24 mouse cellular contexts compared by ENCODE assay signal in genomic region chr7:27160921-27161320, GRCm38 (mm10). TPM values are rescaled to one million over a fixed set of nuclear protein-coding genes. Genes with fewer than 3 reads are reported as not detected.
A peak's percentile ranks its signal among the peaks of the same experiment; 100 is the strongest.
DNase-seq lines count a peak whose midpoint lies in the region; ATAC-seq and TF ChIP-seq lines count a peak whose summit lies in the region.
"Had no signal": no experiment of that assay in that cellular context is flagged by ENCODE, and none has a peak within 500 bp of the region (broad histone marks: within the 10 kb centered on the region; RNA-seq: fewer than 3 reads in every experiment).

No protein-coding gene starts in this region.

- ATAC-seq in heart, embryonic 11.5 days (replicated peaks; ENCODE audit: insufficient number of reproducible peaks, low FRiP score, low TSS enrichment) = no peak
- no peak for ATAC-seq in midbrain, embryonic 13.5 days
- ATAC-seq in midbrain, embryonic 16.5 days = no peak
- no peak for ATAC-seq in stomach, embryonic 16.5 days (ENCODE audit: insufficient read depth, low FRiP score)
- ATAC-seq: hindbrain, postnatal 0 days had no signal

- no peak overlapping the region for H3K9ac ChIP-seq in heart, embryonic 11.5 days (ENCODE audit: low read depth, low read length)
- peak overlapping the region; percentile 28; the same call in 1 of the 2 replicates for H3K9ac ChIP-seq in midbrain, embryonic 13.5 days (replicated peaks)
- H3K9ac ChIP-seq in midbrain, embryonic 16.5 days (ENCODE audit: low read depth, low read length) = no peak overlapping the region
- H3K9ac ChIP-seq in stomach, embryonic 16.5 days (ENCODE audit: low read length) = 0 out of 2 replicates have a peak overlapping the region, but pooled peaks have one; percentile 10
- H3K9ac ChIP-seq: embryonic facial prominence, embryonic 15.5 days; liver, embryonic 15.5 days had no signal

- H3K9me3 ChIP-seq in heart, embryonic 11.5 days (replicated peaks; ENCODE audit: control insufficient read depth, low read length) = no peaks in the 10 kb centered on the region
- no peaks in the 10 kb centered on the region for H3K9me3 ChIP-seq in midbrain, embryonic 13.5 days
- no peaks in the 10 kb centered on the region for H3K9me3 ChIP-seq in midbrain, embryonic 16.5 days (replicated peaks; ENCODE audit: control insufficient read depth, low read length, poor library complexity, severe bottlenecking)
- H3K9me3 ChIP-seq in stomach, embryonic 16.5 days (replicated peaks; ENCODE audit: control insufficient read depth, low read length) = no peaks in the 10 kb centered on the region
- H3K9me3 ChIP-seq: embryonic facial prominence, embryonic 15.5 days; forebrain, embryonic 10.5 days; liver, embryonic 15.5 days; neural tube, embryonic 12.5 days had no signal

- H3K27ac ChIP-seq in heart, embryonic 11.5 days (ENCODE audit: low read depth, low read length) = no peak overlapping the region
- peak overlapping the region; percentile 9; the same call in 1 of the 2 replicates for H3K27ac ChIP-seq in layer of hippocampus, adult 2 months
- no peak overlapping the region; the same call in 1 of the 2 replicates for H3K27ac ChIP-seq in midbrain, embryonic 13.5 days
- H3K27ac ChIP-seq in midbrain, embryonic 16.5 days (ENCODE audit: low read length) = no peak overlapping the region
- no peak overlapping the region; the same call in 1 of the 2 replicates for H3K27ac ChIP-seq in stomach, embryonic 16.5 days (ENCODE audit: low read length)
- H3K27ac ChIP-seq: forebrain, embryonic 10.5 days; hindbrain, postnatal 0 days; liver, embryonic 15.5 days; neural tube, embryonic 12.5 days had no signal

- H3K4me2 ChIP-seq in heart, embryonic 11.5 days = no peak overlapping the region
- no peak overlapping the region for H3K4me2 ChIP-seq in midbrain, embryonic 13.5 days (replicated peaks)
- no peak overlapping the region for H3K4me2 ChIP-seq in midbrain, embryonic 16.5 days (ENCODE audit: low read length)
- no peak overlapping the region for H3K4me2 ChIP-seq in stomach, embryonic 16.5 days (ENCODE audit: low read depth, low read length)
- H3K4me2 ChIP-seq: embryonic facial prominence, embryonic 15.5 days; liver, embryonic 15.5 days had no signal

- peaks cover 31% of the 10 kb centered on the region for H3K4me1 ChIP-seq in heart, embryonic 11.5 days (ENCODE audit: control insufficient read depth, insufficient read depth, low read length)
- H3K4me1 ChIP-seq in midbrain, embryonic 13.5 days (replicated peaks) = peaks cover 62% of the 10 kb centered on the region
- H3K4me1 ChIP-seq in midbrain, embryonic 16.5 days (ENCODE audit: control insufficient read depth, insufficient read depth, low read length) = peaks cover 60% of the 10 kb centered on the region
- H3K4me1 ChIP-seq in stomach, embryonic 16.5 days (ENCODE audit: control insufficient read depth, insufficient read depth, low read length) = peaks cover 52% of the 10 kb centered on the region

- H3K27me3 ChIP-seq in heart, embryonic 11.5 days (ENCODE audit: control insufficient read depth, insufficient read depth, low read length) = no peaks in the 10 kb centered on the region
- H3K27me3 ChIP-seq in midbrain, embryonic 13.5 days = no peaks in the 10 kb centered on the region
- no peaks in the 10 kb centered on the region for H3K27me3 ChIP-seq in midbrain, embryonic 16.5 days (ENCODE audit: control insufficient read depth, insufficient read depth, low read depth, low read length)
- H3K27me3 ChIP-seq in stomach, embryonic 16.5 days (ENCODE audit: control insufficient read depth, insufficient read depth, low read length) = no peaks in the 10 kb centered on the region
- H3K27me3 ChIP-seq: embryonic facial prominence, embryonic 15.5 days; liver, embryonic 15.5 days; neural tube, embryonic 12.5 days had no signal

- peaks cover 26% of the 10 kb centered on the region for H3K36me3 ChIP-seq in heart, embryonic 11.5 days (ENCODE audit: control insufficient read depth, insufficient read depth, low read length)
- peaks cover 58% of the 10 kb centered on the region for H3K36me3 ChIP-seq in midbrain, embryonic 13.5 days
- H3K36me3 ChIP-seq in midbrain, embryonic 16.5 days (ENCODE audit: control insufficient read depth, insufficient read depth, low read length) = peaks cover 24% of the 10 kb centered on the region
- peaks cover 29% of the 10 kb centered on the region for H3K36me3 ChIP-seq in stomach, embryonic 16.5 days (ENCODE audit: control insufficient read depth, insufficient read depth, low read length)

- peak; percentile 93 for DNase-seq in heart, adult 11 months
- no peak for DNase-seq in layer of hippocampus, adult 2 months (ENCODE audit: low spot score in 2 of 2)
- no peak for DNase-seq in layer of hippocampus, adult 11-12 months (ENCODE audit: low spot score)
- DNase-seq: heart, postnatal 14 days; kidney, adult 9 months; left cerebral cortex, postnatal 4 days; lung, postnatal 14 days; spleen, adult 18-20 months; thymus, postnatal 36 days had no signal

- no peak for TF ChIP-seq CTCF in layer of hippocampus, adult 2 months (conservative IDR thresholded peaks at IDR 0.05)

- 90% methylated on average over 3 of the region's 3 CpGs for WGBS in heart, embryonic 11.5 days (ENCODE audit: insufficient replicate concordance)
- WGBS in midbrain, embryonic 13.5 days = 95% methylated on average over 3 of the region's 3 CpGs
- WGBS in midbrain, embryonic 16.5 days = 89% methylated on average over 3 of the region's 3 CpGs
- 88% methylated on average over 3 of the region's 3 CpGs for WGBS in stomach, embryonic 16.5 days

- no peak overlapping the region for H3K4me3 ChIP-seq in heart, embryonic 11.5 days (ENCODE audit: low read depth, low read length)
- H3K4me3 ChIP-seq in layer of hippocampus, adult 2 months = no peak overlapping the region
- H3K4me3 ChIP-seq in midbrain, embryonic 13.5 days (replicated peaks) = no peak overlapping the region
- no peak overlapping the region for H3K4me3 ChIP-seq in midbrain, embryonic 16.5 days (ENCODE audit: low read depth, low read length)
- no peak overlapping the region for H3K4me3 ChIP-seq in stomach, embryonic 16.5 days (replicated peaks; ENCODE audit: low read length)
- H3K4me3 ChIP-seq: embryonic facial prominence, embryonic 15.5 days; forebrain, embryonic 10.5 days; liver, embryonic 15.5 days; neural tube, embryonic 12.5 days had no signal

RNA-seq across cellular contexts. Expression of gene Egln2, which starts 5.7 kb away (rescaled TPM):
- polyA plus RNA-seq in heart, embryonic 11.5 days (2014; fragmentation: Nextera tagmentation; extraction: Ambion mirVana) = 27.4 and 29.0 TPM in 2 replicates
- 100 to 1,000 TPM in 1 of 2 experiments, 10 to 100 TPM in 1; 97.4 to 103 TPM for total RNA-seq in layer of hippocampus, adult 2 months (2021)
- 87.0 and 101 TPM in 2 replicates for polyA plus RNA-seq in midbrain, embryonic 13.5 days (2015; fragmentation: Nextera tagmentation; extraction: Ambion mirVana)
- 91.5 and 95.7 TPM in 2 replicates for polyA plus RNA-seq in midbrain, embryonic 16.5 days (2015; fragmentation: Nextera tagmentation; extraction: Ambion mirVana)
- 55.8 and 56.3 TPM in 2 replicates for polyA plus RNA-seq in stomach, embryonic 16.5 days (2015; fragmentation: Nextera tagmentation; extraction: Ambion mirVana)

RNA-seq across cellular contexts. Expression of gene Cyp2t4, which starts 7.4 kb away (rescaled TPM):
- polyA plus RNA-seq in heart, embryonic 11.5 days (2014; fragmentation: Nextera tagmentation; extraction: Ambion mirVana) = 0.13 TPM in 1 of 2 replicates, not detected in the other
- total RNA-seq in layer of hippocampus, adult 2 months (2021) = not detected
- polyA plus RNA-seq in midbrain, embryonic 13.5 days (2015; fragmentation: Nextera tagmentation; extraction: Ambion mirVana) = 0.22 TPM in 1 of 2 replicates, not detected in the other
- polyA plus RNA-seq in midbrain, embryonic 16.5 days (2015; fragmentation: Nextera tagmentation; extraction: Ambion mirVana) = 0.21 and 0.25 TPM in 2 replicates
- 0.18 and 0.31 TPM in 2 replicates for polyA plus RNA-seq in stomach, embryonic 16.5 days (2015; fragmentation: Nextera tagmentation; extraction: Ambion mirVana)
- total RNA-seq: adrenal gland, postnatal 4 days; gastrocnemius, adult 8-10 months; heart, postnatal 14 days; hindbrain, postnatal 0 days; layer of hippocampus, adult 8-10 months; left cerebral cortex, adult 18-20 months; left cerebral cortex, postnatal 4 days; MEL had no signal
- polyA plus RNA-seq: cortical plate, adult 2 months; liver, embryonic 15.5 days had no signal

RNA-seq across cellular contexts. Expression of gene Rab4b, which starts 17.8 kb away (rescaled TPM):
- 44.3 and 49.7 TPM in 2 replicates for polyA plus RNA-seq in heart, embryonic 11.5 days (2014; fragmentation: Nextera tagmentation; extraction: Ambion mirVana)
- total RNA-seq in layer of hippocampus, adult 2 months (2021) = 10 to 100 TPM; 97.4 to 98.8 TPM
- 104 and 110 TPM in 2 replicates for polyA plus RNA-seq in midbrain, embryonic 13.5 days (2015; fragmentation: Nextera tagmentation; extraction: Ambion mirVana)
- polyA plus RNA-seq in midbrain, embryonic 16.5 days (2015; fragmentation: Nextera tagmentation; extraction: Ambion mirVana) = 104 and 106 TPM in 2 replicates
- 68.9 and 72.7 TPM in 2 replicates for polyA plus RNA-seq in stomach, embryonic 16.5 days (2015; fragmentation: Nextera tagmentation; extraction: Ambion mirVana)

RNA-seq across cellular contexts. Expression of gene Gm21983, which starts 20.0 kb away (rescaled TPM):
- polyA plus RNA-seq in heart, embryonic 11.5 days (2014; fragmentation: Nextera tagmentation; extraction: Ambion mirVana) = 0.67 TPM in 1 of 2 replicates, not detected in the other
- not detected for total RNA-seq in layer of hippocampus, adult 2 months (2021)
- 0.36 TPM in 1 of 2 replicates, not detected in the other for polyA plus RNA-seq in midbrain, embryonic 13.5 days (2015; fragmentation: Nextera tagmentation; extraction: Ambion mirVana)
- 0.54 and 0.72 TPM in 2 replicates for polyA plus RNA-seq in midbrain, embryonic 16.5 days (2015; fragmentation: Nextera tagmentation; extraction: Ambion mirVana)
- polyA plus RNA-seq in stomach, embryonic 16.5 days (2015; fragmentation: Nextera tagmentation; extraction: Ambion mirVana) = not detected in 2 replicates
- total RNA-seq: adrenal gland, postnatal 4 days; gastrocnemius, adult 8-10 months; heart, postnatal 14 days; hindbrain, postnatal 0 days; layer of hippocampus, adult 8-10 months; left cerebral cortex, adult 18-20 months; left cerebral cortex, postnatal 4 days; MEL had no signal
- polyA plus RNA-seq: cortical plate, adult 2 months; forebrain, embryonic 10.5 days; liver, embryonic 15.5 days had no signal

RNA-seq across cellular contexts. Expression of gene Mia, which starts 20.0 kb away (rescaled TPM):
- polyA plus RNA-seq in heart, embryonic 11.5 days (2014; fragmentation: Nextera tagmentation; extraction: Ambion mirVana) = 0.34 and 0.44 TPM in 2 replicates
- total RNA-seq in layer of hippocampus, adult 2 months (2021) = 1 to 10 TPM; 2.2 to 2.7 TPM
- polyA plus RNA-seq in midbrain, embryonic 13.5 days (2015; fragmentation: Nextera tagmentation; extraction: Ambion mirVana) = 3.6 and 5.1 TPM in 2 replicates
- polyA plus RNA-seq in midbrain, embryonic 16.5 days (2015; fragmentation: Nextera tagmentation; extraction: Ambion mirVana) = 18.2 and 18.8 TPM in 2 replicates
- 8.0 and 9.3 TPM in 2 replicates for polyA plus RNA-seq in stomach, embryonic 16.5 days (2015; fragmentation: Nextera tagmentation; extraction: Ambion mirVana)
- total RNA-seq: heart, postnatal 14 days had no signal

Comparison
In these comparisons a context has a peak if more than half of its experiments do, and no peak if none do; other contexts are left out.
1. H3K9ac ChIP-seq: peak in midbrain, embryonic 13.5 days (single experiment) and stomach, embryonic 16.5 days (single experiment); none in heart, embryonic 11.5 days (single experiment) and midbrain, embryonic 16.5 days (single experiment).